In genomic region chr1:37690665-37691064, GRCm38 (mm10) we compare ENCODE assay signal across 14 mouse cellular contexts. TPM values are rescaled to one million over a fixed set of nuclear protein-coding genes. Genes with fewer than 3 reads are reported as not detected.
DNase-seq lines count a peak whose midpoint lies in the region; ATAC-seq and TF ChIP-seq lines count a peak whose summit lies in the region.
"Had no signal": no experiment of that assay in that cellular context is flagged by ENCODE, and none has a peak within 500 bp of the region (broad histone marks: within the 10 kb centered on the region; RNA-seq: fewer than 3 reads in every experiment).

No protein-coding gene starts in this region.

- 78% methylated on average over 5 of the region's 5 CpGs for WGBS in heart, postnatal 0 days
- 79% methylated on average over 5 of the region's 5 CpGs for WGBS in lung, postnatal 0 days

- H3K9me3 ChIP-seq in heart, postnatal 0 days (replicated peaks; ENCODE audit: control insufficient read depth, low read length) = no peaks in the 10 kb centered on the region
- no peaks in the 10 kb centered on the region for H3K9me3 ChIP-seq in lung, postnatal 0 days (ENCODE audit: low read length)
- H3K9me3 ChIP-seq: embryonic facial prominence, embryonic 10.5 days; midbrain, embryonic 10.5 days had no signal

- no peak overlapping the region for H3K4me3 ChIP-seq in heart, postnatal 0 days (ENCODE audit: low read depth, low read length)
- H3K4me3 ChIP-seq in lung, postnatal 0 days (ENCODE audit: low read depth, low read length) = no peak overlapping the region
- H3K4me3 ChIP-seq: embryonic facial prominence, embryonic 10.5 days; midbrain, embryonic 10.5 days had no signal

- H3K27ac ChIP-seq in heart, postnatal 0 days (ENCODE audit: low read depth) = no peak overlapping the region
- no peak overlapping the region for H3K27ac ChIP-seq in lung, postnatal 0 days (ENCODE audit: low read length)
- H3K27ac ChIP-seq: embryonic facial prominence, embryonic 10.5 days; midbrain, embryonic 10.5 days had no signal

- peaks cover 21% of the 10 kb centered on the region; the same call in 1 of the 2 replicates for H3K4me1 ChIP-seq in heart, postnatal 0 days (ENCODE audit: control insufficient read depth, insufficient read depth)
- peaks cover 4% of the 10 kb centered on the region; the same call in 1 of the 2 replicates for H3K4me1 ChIP-seq in lung, postnatal 0 days (ENCODE audit: insufficient read depth, low read depth, low read length)

- no peak for ATAC-seq in heart, postnatal 0 days (ENCODE audit: insufficient read depth, low read depth)
- no peak for ATAC-seq in lung, postnatal 0 days
- ATAC-seq in megakaryocyte-erythroid progenitor cell, adult 5-6 weeks (replicated peaks; ENCODE audit: low FRiP score, low TSS enrichment, poor library complexity, severe bottlenecking) = peak; percentile 35; the same call in 1 of the 2 replicates

- H3K9ac ChIP-seq in heart, postnatal 0 days (replicated peaks; ENCODE audit: low read depth, low read length) = no peak overlapping the region
- no peak overlapping the region for H3K9ac ChIP-seq in lung, postnatal 0 days (replicated peaks; ENCODE audit: low read depth)

- TF ChIP-seq CTCF in heart, postnatal 0 days (IDR thresholded peaks at IDR 0.05; ENCODE audit: low read depth) = peak; percentile 33
- peak; percentile 60 for TF ChIP-seq CTCF in lung, postnatal 0 days (IDR thresholded peaks at IDR 0.05)

- TF ChIP-seq EP300 in heart, postnatal 0 days (IDR thresholded peaks at IDR 0.05; ENCODE audit: low read depth) = no peak
- TF ChIP-seq EP300 in lung, postnatal 0 days (IDR thresholded peaks at IDR 0.05) = no peak

- no peaks in the 10 kb centered on the region for H3K36me3 ChIP-seq in heart, postnatal 0 days (replicated peaks; ENCODE audit: control insufficient read depth, insufficient read depth, low read length)
- H3K36me3 ChIP-seq in lung, postnatal 0 days (ENCODE audit: insufficient read depth, low read length) = no peaks in the 10 kb centered on the region
- H3K36me3 ChIP-seq: embryonic facial prominence, embryonic 10.5 days; midbrain, embryonic 10.5 days had no signal

- H3K4me2 ChIP-seq in heart, postnatal 0 days (ENCODE audit: low read depth, low read length) = no peak overlapping the region
- no peak overlapping the region for H3K4me2 ChIP-seq in lung, postnatal 0 days (replicated peaks; ENCODE audit: low read depth, low read length)
- H3K4me2 ChIP-seq: heart, embryonic 11.5 days had no signal

- DNase-seq in heart, postnatal 0 days (ENCODE audit: low spot score) = no peak
- DNase-seq in heart, adult 11 months = no peak
- no peak for DNase-seq in lung, postnatal 0 days (ENCODE audit: low spot score)
- DNase-seq in lung, postnatal 25 days (ENCODE audit: low spot score) = no peak
- DNase-seq in NIH3T3 (ENCODE audit: low read depth) = peak; percentile 41
- no peak for DNase-seq in embryo, embryonic 9.5 days (ENCODE audit: extremely low spot score)
- DNase-seq in adrenal gland, adult 8-10 months = no peak
- DNase-seq: cerebellum, adult 8-10 months; kidney, adult 18-20 months; left cerebral cortex, postnatal 4 days had no signal

- no peaks in the 10 kb centered on the region for H3K27me3 ChIP-seq in heart, postnatal 0 days (ENCODE audit: control insufficient read depth, insufficient read depth, low read length)
- no peaks in the 10 kb centered on the region for H3K27me3 ChIP-seq in lung, postnatal 0 days (replicated peaks; ENCODE audit: insufficient read depth, low read length)

RNA-seq across cellular contexts. Expression of gene 2010300C02Rik, which starts 29.2 kb away (rescaled TPM):
- 0.46 and 2.3 TPM in 2 replicates for total RNA-seq in heart, postnatal 0 days (2014; rRNA removed; ENCODE audit: low replicate concordance)
- 0.95 and 1.0 TPM in 2 replicates for polyA plus RNA-seq in heart, postnatal 0 days (2015; fragmentation: Nextera tagmentation; extraction: Ambion mirVana)
- polyA plus RNA-seq in lung, postnatal 0 days (2015; fragmentation: Nextera tagmentation; extraction: Ambion mirVana) = 9.2 TPM in 2 replicates
- total RNA-seq in megakaryocyte-erythroid progenitor cell, adult 5-6 weeks (2014; fragmentation: Nextera tagmentation) = not detected in 2 replicates
- 0.05 and 0.15 TPM in 2 replicates for total RNA-seq in megakaryocyte-erythroid progenitor cell, adult 5-6 weeks (2017)
- total RNA-seq in adrenal gland, adult 8-10 months (2022) = 1 to 10 TPM; 2.2 to 4.2 (median 3.5) TPM
